Mouse (Mus musculus): Measurements from ENCODE around the gene Ccl17.
A peak's percentile ranks its signal among the peaks of the same experiment; 100 is the strongest.

Gene Ccl17

DNA sequence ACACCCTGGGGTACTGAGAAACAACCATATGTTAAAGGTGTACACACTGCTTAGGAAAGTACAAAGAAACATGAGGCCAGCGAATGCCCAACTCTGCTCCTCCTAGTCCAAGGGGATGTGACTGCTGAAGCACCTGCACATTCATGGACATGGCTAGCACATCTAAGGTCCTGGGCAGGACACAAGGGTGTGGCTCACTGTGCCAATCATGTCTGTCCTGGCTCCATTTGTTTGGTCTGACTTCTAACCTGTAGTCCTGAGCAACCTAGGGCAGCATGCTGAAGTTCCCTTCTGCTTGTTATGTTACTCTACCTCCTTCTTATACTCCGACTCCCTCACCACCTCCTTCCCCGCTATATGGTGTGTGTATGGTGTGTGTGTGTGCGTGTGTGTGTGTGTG, 15.9 kb upstream of the Ccl17 start:
- no peak for DNase-seq

DNA sequence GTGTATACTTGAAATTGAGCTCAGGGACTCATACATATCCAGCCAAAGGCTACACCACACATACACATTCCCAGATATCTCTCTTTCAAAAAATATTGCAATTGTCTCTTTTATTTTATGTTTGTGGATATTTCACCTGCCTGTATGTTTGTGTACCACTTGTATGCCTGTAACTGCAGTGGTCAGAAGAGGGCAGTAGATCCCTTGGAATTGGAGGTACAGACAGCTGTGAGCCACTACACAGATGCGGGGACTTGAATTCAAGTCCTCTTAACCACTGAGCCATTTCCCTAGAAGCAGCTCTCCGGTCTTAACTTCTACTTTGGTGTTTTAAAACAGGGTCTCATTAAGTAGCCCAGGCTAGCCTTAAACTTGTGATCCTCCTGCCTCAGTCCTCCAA, 15.5 kb upstream of the Ccl17 start:
- DNase-seq, result no peak

DNA sequence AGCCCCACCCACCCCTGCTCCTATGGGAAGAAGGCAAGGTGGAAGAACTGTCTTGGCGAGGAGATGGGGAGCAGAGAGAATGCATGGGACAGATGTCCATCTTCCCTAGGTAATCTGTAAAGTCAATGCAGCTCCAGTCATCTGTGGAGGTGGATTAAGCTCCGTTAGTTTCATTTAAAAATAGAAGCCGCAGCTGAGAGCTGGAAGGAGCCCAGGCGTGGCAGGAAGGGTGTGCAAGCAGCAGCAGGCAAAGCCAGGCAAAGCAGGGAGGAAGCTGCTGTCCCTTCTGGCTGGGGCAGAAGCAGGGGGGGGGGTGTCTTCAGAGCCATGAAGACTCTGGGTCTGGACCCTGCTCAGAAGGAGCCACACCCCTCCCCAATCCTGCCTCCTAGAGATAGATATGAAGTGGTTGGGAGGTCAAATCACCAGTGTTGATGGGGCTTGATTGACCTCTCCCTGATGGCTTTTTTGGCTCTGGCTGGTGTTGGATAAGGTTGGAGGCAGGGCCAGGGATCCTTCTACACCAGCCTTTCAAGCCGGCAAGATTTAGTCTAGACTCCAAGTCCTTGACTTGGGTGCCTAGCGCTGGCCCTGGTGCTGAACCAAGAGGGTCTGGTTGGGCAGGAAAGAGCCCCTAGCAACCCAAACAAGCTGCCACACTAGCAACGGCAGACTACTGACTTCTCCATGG, 9.8 kb upstream of the Ccl17 start:
- no peak for DNase-seq

DNA sequence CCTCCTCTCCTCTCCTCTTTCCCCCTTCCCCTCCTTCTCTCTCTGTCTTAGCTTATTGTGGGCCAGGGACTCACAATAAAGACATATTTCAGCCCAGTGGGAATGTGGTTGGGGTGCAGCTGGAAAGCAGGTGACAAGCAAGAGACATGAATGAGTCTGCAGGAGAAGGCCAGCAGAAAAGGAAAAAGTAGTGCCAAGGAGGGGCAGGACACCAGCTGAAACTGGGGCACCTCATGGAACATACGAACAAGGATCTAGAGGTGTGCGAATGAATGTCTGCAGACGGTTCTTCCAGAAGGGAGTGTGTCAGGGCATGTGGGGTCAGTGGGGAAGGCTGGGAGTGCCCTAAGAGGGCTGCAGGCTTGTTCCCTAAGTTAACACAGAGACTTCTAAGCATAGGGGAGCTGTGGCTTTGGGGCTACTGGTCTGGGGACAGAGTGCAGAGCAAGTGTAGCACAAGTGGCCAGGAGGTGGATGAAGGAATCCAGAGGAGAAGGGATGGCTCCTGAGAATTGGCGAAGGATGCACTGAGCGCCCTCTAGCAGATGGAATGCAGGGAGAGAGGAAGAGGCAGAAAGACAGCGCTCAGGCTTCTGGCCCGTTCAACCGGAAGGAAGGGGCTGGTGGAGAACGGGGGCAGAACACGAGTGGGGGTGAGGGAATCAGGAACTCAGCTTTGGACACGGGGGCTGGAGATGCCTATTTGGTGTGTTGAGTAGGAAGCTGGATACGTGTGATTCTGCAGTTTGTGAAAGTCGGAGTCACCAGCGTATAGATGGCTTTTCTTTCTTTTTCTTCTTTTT, 8.8 kb upstream of the Ccl17 start:
- DNase-seq, result peak; percentile 30

DNA sequence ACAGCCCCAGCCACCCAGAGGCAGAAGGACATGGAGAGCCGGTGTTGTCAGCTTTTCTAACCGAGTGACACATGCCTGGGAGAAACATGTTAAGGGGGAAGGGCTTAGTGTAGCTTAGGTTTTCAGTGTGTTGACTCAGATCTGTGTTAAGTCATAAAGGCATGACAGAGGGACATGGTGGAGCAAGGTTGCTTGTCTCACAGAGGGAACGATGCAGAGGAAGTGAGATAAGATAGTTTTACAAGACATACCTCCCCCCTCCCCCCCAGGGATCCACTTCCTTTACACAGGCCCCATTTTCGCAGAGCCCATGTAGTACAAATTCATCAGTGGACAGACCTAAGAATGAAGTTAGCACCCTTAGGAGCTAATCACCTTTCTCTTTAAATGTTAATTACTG, 7.9 kb upstream of the Ccl17 start:
- no peak for DNase-seq

DNA sequence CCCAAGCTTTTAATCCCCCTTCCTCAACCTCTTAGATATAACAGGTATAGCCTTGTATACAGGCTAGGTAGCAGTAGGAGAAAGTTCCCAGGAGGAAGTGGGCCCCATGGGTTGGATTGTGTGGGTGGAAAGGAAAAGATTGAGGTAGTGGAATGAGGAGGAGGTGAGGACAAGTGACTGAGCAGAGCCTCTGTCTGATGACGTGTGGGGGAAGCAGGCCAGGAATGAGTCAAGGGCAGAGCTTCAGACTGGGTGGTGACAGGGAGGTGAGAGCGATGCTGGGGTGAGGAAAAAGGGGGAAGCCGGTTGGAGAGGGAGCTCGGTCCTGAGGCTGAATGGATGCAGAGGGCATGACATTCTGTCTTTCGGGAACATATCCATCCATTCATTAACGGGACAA, 6.7 kb upstream of the Ccl17 start:
- DNase-seq, result no peak

DNA sequence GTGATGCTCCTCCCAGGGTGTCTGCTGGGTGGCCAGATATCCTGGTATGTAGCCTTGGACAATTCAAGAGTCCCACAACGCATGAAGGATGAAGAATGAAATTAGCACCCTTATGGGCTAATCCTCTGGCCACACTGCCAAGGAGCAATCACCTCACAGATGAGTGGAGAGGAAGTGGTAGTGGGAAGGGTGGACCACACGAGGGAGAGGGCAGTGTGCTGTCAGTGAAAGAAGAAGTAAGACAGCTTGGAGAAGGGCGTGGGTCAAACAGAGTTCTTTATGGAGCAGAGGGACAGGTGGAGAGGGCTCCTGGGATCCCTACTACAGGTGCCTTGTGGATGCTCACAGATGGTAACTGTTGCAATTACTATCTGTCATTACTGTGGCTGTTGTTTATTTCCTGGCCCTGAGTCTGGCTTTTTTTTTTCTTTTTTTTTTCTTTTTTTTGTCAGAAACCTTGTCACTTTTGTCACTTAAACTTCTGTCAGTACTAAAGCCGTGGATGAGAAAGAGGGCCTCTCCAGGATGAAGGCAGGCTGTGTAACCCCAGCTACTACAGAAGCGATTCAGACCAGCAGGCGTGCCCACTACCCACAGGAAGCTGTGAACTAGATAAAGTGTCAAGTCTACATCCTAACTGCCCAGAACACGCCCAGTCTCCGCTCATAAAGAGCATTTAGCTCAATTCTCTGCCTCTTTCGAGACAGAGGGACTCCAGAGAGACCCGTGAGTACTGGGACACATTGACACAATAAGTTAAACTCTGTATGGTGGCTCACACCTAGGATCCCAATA, 5.5 kb upstream of the Ccl17 start:
- DNase-seq, result no peak

DNA sequence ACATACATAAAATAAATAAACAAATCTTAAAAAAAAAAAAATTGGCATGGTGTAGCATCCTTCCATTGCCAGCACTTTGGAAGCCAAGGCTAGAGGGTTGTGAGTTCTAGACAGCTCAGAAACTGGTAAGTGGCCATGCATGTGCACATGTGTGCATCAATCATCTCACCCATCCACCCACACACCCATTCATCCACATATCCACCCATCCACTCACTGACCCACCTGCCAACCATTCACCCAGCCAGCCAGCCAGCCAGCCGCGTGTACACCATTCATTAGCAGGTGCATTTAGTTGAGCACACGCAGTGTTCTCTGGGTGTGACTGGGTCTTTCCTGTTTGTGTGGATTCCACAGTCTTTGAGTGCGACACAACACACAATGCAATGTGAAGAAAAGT, 4.4 kb upstream of the Ccl17 start:
- no peak for DNase-seq

DNA sequence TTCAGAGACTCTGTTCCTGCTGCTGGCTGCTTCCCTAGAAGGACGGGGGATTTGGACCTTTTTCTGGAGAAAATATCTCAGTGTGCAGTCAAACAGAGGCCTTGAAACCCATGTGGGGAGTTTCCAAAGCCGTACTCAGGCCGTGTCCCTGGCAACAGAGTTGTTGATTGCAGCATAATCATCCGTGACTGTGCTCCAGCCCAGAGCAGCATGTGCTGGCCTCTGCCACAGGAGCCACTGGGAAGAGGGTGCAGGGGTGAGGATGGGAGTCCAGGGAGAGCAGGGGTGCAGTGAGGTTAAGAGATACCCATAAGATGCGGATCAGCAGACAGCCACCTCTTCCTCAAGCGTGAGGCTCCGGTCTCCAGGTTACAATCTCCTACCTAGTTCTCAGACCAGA, 2.7 kb upstream of the Ccl17 start:
- DNase-seq, result no peak

DNA sequence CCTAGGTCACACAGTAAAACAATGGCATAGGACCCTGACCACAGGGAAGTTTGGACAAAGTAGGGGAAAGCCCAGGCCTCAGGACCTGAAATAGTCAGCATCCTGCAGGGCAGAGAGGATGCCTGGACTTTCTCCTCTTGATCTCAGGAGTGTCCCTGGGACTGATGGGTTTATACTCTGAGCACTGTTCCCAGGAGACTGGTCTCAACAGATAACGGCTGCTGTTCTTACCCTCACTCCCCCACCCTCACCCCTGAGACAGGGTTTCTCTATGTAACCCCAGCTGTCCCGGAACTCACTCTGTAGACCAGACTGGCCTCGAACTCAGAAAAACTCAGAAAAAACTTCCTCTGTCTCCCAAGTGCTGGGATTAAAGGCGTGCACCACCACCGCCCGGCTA, 1.9 kb upstream of the Ccl17 start:
- no peak for DNase-seq

DNA sequence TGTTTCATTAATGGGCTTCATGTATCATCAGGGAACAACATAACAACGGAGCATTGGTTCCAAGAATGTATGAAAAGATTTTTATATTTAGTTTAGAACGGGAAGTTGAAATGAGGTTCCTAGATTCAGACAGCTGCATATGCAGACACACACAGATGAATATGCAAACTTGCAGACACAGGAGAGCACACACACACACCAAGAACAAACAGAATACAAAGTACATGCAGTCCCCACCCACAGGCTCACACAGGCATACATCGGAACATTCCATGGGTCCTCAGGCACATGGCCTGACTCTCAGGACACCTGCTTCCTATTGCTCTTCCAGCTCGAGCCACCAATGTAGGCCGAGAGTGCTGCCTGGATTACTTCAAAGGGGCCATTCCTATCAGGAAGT, 602 bp downstream of the Ccl17 start:
- DNase-seq, result no peak

DNA sequence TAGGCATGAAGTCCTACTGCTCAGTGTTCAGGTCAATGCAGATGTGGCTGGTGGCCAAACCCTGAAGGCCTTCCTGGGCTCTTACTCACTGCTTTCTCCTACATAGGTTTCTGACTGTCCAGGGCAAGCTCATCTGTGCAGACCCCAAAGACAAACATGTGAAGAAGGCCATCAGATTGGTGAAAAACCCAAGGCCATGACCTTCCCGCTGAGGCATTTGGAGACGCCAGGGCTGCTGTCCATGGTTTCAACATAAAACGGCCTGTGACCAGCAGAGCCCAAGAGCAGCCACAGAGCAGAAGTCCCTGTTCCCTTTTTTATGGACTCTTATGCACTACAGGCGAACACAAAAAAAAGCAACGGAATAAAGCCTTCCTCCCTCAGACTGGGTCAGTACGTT, 1.4 kb downstream of the Ccl17 start:
- no peak for DNase-seq

DNA sequence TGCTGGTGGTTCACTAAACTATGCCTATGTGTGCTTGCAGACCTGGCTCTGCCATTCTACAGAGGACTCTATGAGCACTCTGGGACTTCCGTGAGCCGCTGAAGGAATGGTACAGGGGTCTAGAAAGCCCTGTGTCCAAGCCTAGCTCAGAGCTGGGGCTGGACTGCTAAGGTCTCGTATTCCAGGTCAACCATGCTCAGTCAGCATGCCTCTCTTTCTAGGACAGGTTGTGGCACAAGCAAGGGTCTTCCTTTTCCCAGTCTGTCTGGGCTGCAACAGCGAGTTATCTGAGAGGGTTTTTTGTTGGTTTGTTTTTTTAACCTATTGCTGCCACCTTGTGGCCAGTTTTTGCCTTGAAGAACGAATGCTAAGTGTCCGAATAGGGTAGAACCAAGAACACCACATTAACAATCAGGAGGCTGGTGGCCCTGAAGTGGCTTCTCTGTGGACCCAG, 2.4 kb downstream of the Ccl17 start:
- peak; percentile 93 for DNase-seq

DNA sequence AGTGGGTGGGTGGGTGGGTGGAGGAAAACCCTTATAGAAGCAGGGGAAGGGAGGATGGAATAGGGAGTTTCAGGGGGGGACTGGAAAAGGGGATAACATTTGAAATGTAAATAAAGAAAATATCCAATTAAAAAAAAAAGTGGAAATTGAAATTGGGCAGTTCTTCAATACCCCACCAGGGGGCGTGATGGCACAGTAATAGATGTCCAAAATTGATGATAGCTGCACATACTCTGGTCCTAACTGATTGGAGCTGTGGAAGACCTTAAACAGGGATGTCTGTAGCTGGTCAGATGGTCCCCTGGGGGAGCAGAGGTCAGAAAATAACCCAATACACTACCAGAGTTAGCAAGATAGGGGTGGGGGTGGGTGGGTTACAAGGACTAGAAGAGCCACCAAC, 4.3 kb downstream of the Ccl17 start:
- DNase-seq, result peak; percentile 47

DNA sequence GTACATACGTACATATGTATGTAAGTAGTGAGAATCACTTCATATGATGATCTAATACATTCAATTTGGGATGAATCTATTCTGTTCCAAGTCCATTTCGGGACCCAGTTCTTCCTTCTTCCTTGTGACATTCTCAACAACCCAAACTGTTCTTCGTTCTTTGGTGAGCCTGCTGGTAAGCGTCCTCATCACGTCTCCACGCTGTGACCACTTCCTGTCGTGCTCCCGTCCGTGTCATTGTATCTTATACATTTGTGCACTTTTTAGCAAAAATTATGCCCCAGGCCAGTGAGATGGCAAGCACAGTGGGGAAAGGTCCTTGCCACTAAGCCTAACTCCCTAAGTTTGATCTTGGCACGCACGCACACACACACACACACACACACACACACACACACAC, 7.7 kb downstream of the Ccl17 start:
- no peak for DNase-seq

DNA sequence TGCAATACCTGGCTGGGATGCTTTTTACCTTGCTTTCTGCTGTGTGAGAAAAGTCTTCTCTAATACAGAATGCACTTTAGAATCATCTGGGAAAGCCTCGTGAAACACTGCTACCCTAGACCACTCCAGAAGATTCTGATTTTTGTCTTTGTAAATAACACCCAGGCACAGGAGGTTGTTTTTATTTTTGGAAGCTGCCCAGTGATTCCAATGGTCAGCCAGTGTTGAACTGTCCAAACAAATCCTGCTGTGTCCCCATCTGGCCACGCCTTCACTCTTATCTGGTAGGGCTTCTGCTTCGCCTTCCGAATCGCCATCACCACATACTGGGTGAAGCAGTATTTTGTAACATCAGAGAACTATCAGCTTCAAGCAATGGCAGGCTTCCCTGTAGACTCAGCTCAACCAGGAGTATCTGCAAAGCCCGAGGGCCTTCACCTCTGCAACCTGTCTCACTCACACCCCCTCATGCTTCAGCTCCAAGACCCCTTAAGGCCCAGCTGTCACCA, 9.5 kb downstream of the Ccl17 start:
- DNase-seq, result no peak

DNA sequence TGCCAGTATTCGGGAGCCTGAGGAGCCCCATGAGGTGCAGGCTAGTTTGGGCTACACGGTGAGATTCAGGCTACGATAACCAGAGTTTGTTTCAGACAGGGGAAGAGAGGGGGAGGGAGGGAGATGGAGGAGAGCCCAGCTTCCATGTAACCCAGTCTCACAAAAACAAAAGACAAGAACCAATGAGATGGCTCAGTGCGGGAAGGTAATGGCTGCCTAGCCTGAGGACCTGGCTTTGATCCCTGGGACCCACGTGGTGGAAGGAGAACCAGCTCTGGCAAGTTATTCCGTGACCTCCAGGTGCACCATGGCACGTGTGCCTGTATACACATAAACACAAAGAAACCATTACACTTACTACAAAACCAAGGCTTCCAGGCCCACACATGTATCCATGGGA, 10.3 kb downstream of the Ccl17 start:
- DNase-seq, result no peak

DNA sequence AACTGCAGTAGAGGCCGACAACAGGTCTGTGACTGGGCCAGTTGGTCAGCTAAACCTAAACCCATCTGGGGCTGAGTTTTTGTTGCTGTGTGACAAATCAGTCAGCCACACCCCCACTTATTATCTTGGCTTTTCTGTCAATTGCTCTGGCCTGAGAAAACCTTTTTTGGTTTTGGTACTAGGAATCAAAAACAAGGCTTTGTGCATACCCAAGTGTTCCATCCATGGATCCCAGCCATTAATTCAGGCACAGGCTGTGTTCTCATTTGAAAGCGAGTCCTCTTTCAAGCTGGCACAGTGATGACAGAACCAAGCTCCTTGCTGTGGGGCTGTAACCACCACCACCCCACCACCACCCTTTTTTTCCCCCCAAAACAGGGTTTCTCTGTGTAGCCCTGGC, 11.1 kb downstream of the Ccl17 start:
- DNase-seq, result no peak

DNA sequence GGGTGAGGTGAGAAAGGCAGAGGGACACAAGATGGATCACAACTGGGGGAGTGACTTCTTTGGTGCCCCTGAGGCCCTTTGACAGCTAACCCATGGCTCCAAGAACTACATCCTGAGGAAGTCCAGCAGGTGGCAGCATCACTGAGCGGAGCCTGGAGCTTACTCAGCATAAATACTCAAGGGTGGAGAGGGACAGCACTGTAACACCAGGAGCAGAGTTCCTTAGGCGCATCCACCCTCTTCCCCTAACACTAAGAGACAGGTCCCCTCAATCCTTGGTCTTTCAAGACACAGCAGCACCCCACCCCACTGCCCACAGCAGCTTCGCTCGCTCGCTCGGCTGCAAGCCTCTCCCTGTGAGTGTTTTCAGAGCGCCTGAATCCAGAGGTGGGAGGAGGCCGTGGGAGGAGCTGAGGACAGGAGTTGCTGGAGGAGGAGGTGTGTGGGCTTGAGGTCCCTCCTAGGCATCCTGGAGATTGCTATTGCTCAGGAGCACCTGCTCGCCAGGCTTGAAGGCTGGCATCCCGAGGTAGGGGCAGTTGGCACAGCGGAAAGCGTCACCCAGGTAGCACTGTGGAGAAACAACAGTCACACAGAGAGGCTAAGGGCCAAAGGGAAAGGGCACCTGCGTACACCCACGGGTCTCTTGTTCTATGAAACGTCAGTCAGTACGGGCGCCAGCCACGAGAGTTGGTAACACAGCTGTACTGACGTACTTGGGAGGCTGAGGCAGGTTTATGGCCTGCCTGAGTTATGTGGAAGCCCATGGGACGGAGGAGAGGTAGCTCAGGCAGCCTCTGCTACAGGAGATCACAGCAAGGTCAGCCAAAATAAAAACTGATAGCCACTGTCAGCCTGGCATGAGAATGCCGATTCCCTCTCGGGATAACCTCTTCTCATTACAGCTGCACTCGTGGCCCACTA, 12.6 kb downstream of the Ccl17 start:
- DNase-seq, result no peak

DNA sequence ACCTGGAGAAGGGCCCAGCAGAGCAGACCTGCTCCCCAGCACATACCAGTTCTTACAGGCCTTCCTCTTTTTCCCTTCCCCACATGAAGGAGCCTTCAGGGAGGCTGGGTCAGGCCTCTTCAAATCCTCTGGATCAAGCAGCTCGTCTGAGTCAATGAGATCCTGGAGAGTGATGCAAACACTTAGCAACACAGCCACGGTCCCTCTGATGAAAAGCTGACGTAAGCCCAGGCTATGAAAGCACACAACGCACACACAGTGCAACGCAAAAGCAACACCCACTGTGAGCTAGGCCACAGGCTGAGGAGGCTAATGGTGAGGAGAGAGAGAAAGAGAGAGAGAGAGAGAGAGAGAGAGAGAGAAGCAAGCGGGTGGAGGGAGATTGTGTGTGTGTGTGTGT, 14.9 kb downstream of the Ccl17 start:
- no peak for DNase-seq

DNA sequence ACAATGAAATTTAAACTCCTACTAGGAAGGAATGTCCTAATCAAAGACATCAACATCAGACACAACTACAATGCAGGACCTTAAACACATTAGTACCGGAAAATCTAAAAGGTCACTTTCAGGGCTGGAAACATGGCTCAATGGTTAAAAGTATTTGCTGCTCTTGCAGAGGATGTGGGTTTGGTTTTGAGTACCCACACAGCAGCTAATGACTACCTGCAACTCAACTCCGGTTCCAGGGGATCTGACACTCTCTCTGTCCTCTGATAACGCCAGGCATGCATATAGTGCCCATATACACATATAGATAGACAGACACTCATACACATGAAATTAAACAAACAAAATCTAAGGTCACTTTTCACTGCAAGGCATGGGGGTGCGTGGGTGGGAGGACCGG, 16.0 kb downstream of the Ccl17 start:
- no peak for DNase-seq

DNA sequence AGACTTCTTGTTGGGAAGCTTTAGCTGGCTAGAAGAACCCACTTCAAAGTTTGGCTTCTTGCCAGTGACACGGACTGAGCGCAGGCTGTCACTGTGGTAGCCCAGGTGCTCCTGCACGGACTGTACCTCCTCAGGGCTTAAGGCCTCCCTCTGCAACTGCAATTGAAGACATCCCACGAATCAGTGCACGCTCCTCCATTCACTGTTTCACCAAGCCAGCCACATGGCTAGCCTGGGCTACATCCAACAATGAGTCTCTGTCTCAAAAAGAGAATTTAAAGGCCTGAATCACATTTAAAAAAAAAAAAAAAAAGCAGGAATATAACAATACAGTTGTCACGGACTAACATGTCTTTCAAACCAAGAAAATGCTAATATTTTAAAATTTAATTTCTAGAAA, 18.0 kb downstream of the Ccl17 start:
- no peak for DNase-seq
